Mouse (Mus musculus): Measurements from ENCODE around the gene Trpc1. TPM values are rescaled to one million over a fixed set of nuclear protein-coding genes. Genes with fewer than 3 reads are reported as not detected.
A peak's percentile ranks its signal among the peaks of the same experiment; 100 is the strongest.

Trpc1 gene
- 5.5 and 5.9 TPM in 2 replicates for polyA plus RNA-seq (2016; fragmentation: Nextera tagmentation; extraction: Ambion mirVana)

DNA sequence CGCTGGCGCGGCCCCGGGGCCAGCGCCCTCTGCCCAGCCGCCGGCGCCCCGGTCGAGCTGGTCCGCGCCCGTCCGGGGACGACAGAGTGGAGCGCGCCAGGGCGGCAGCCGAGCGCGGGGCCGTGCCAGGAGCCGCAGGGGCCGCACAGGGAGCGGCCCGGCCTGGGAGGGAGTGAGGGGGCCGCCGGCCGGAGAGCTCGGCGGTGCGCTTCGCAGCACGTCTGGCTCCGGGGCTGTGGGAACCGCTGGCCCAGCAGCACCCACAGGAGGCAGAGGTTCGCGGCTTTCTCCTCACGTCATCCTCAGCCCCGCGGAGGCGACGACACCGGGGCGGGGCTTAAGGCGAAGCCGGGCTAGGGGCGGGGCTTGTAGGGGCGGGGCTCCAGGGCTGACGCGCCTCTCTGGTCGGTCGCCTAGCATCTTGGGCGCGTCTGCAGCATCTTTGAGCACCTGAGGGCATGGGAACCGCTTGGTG lies at the start of gene Trpc1:
Gene Trpc1 (minus strand): TSS at position 339 of the 475 bp plus-strand sequence.
- Histone ChIP-seq H3K9me3 (replicated peaks) (no peaks in the 10 kb centered on the region), H3K4me1 (no peaks in the 10 kb centered on the region), H3K4me3 (peak within 1 kb of the TSS; percentile 92), H3K4me2 (replicated peaks) (peak within 1 kb of the TSS; percentile 76), H3K27ac (peak within 1 kb of the TSS; percentile 60; the same call in 1 of the 2 replicates), H3K9ac (peak within 1 kb of the TSS; percentile 91), H3K27me3 (peaks cover 7% of the 10 kb centered on the region; the same call in 1 of the 2 replicates), H3K36me3 (no peaks in the 10 kb centered on the region)
- peak; percentile 99 for ATAC-seq (ENCODE audit: low FRiP score)
- WGBS = under 1% methylated on average over 56 of the region's 56 CpGs

DNA sequence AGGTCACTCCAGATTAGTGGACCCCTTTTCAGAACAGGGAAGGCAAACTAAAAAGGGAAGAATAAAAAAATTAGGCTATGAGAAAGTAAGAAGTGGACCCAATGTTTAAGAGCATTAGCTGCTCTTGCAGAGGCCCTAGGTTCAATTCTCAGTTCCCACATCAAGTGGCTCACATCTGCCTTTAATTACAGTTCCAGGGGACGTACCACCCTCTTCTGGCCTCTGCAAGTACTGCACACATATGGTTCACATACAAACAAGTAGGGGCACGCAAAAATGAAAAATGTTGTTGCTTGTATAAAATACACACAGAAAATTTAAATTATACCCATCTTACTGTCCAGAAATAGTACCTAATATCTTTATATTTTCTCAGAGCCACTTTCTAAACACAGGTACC lies 46.1 kb upstream of the Trpc1 start:
- Histone ChIP-seq H3K4me3 (no peak overlapping the region), H3K9ac (no peak overlapping the region), H3K4me2 (replicated peaks) (no peak overlapping the region), H3K9me3 (replicated peaks) (no peaks in the 10 kb centered on the region), H3K27me3 (no peaks in the 10 kb centered on the region), H3K27ac (no peak overlapping the region), H3K36me3 (no peaks in the 10 kb centered on the region), H3K4me1 (no peaks in the 10 kb centered on the region)
- WGBS = 95% methylated on average over 2 of the region's 2 CpGs
- no peak for ATAC-seq (ENCODE audit: low FRiP score)

- no peak overlapping the region for H3K9ac ChIP-seq
- 50% methylated on average over 5 of the region's 5 CpGs for WGBS
- no peak overlapping the region for H3K27ac ChIP-seq
- H3K4me3 ChIP-seq = no peak overlapping the region
- H3K36me3 ChIP-seq = no peaks in the 10 kb centered on the region
- ATAC-seq (ENCODE audit: low FRiP score) = no peak
- no peak overlapping the region for H3K4me2 ChIP-seq (replicated peaks)
- no peaks in the 10 kb centered on the region for H3K27me3 ChIP-seq
- no peaks in the 10 kb centered on the region for H3K4me1 ChIP-seq
- H3K9me3 ChIP-seq (replicated peaks) = no peaks in the 10 kb centered on the region
These were observed 45.7 kb upstream of the Trpc1 start for GRCm38 (mm10) chr9:95795844-95796243.

DNA sequence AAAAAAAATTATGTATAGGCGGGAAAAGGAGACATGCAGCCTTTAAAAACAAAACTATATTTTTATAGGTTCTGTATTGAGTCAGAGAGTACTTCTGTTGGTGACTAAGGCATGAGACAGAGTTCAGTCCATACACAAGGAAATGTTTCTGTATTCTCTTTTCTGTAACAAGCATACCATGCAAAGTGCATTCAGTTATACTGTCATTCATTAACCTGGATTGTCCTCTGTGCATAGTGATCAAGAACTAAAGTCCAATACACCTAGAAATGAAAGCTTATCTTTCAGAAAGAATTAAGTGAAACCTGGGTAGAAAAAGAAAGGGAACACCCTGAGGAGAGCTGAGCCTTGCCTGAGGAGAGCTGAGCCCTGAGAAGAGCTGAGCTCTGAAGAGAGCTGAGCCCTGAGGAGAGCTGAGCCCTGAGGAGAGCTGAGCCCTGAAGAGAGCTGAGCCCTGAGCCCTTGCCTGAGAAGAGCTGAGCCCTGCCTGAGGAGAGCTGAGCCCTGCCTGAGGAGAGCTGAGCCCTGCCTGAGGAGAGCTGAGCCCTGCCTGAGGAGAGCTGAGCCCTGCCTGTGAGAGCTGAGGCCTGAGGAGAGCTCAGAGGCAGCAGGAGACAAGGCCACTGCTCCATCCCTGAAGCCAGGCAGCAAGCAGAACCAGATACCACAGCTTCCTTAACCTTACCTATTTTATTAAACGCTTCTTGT lies 45.1 kb upstream of the Trpc1 start:
- WGBS = 93% methylated on average over 2 of the region's 2 CpGs
- Histone ChIP-seq H3K9me3 (replicated peaks) (no peaks in the 10 kb centered on the region), H3K4me2 (replicated peaks) (no peak overlapping the region), H3K9ac (no peak overlapping the region), H3K27ac (no peak overlapping the region), H3K4me1 (no peaks in the 10 kb centered on the region), H3K27me3 (no peaks in the 10 kb centered on the region), H3K4me3 (no peak overlapping the region), H3K36me3 (no peaks in the 10 kb centered on the region)
- no peak for ATAC-seq (ENCODE audit: low FRiP score)

GRCm38 (mm10) chr9:95793986-95794744 lies 44.0 kb upstream of the Trpc1 start:
- no peak overlapping the region for H3K27ac ChIP-seq
- H3K4me3 ChIP-seq = no peak overlapping the region
- no peaks in the 10 kb centered on the region for H3K36me3 ChIP-seq
- WGBS = 91% methylated on average over 15 of the region's 15 CpGs
- H3K4me2 ChIP-seq (replicated peaks) = no peak overlapping the region
- no peak for ATAC-seq (ENCODE audit: low FRiP score)
- H3K9me3 ChIP-seq (replicated peaks) = no peaks in the 10 kb centered on the region
- H3K27me3 ChIP-seq = no peaks in the 10 kb centered on the region
- H3K9ac ChIP-seq = no peak overlapping the region
- H3K4me1 ChIP-seq = no peaks in the 10 kb centered on the region

GRCm38 (mm10) chr9:95784888-95785511 lies 34.8 kb upstream of the Trpc1 start:
- no peaks in the 10 kb centered on the region for H3K27me3 ChIP-seq
- H3K27ac ChIP-seq = no peak overlapping the region
- no peak overlapping the region for H3K9ac ChIP-seq
- H3K9me3 ChIP-seq (replicated peaks) = no peaks in the 10 kb centered on the region
- WGBS = 81% methylated on average over 16 of the region's 16 CpGs
- H3K4me2 ChIP-seq (replicated peaks) = no peak overlapping the region
- H3K4me1 ChIP-seq = 0 out of 2 replicates have a peak, but pooled peaks cover 2% of the 10 kb centered on the region
- no peak overlapping the region for H3K4me3 ChIP-seq
- H3K36me3 ChIP-seq = no peaks in the 10 kb centered on the region
- no peak for ATAC-seq (ENCODE audit: low FRiP score)

DNA sequence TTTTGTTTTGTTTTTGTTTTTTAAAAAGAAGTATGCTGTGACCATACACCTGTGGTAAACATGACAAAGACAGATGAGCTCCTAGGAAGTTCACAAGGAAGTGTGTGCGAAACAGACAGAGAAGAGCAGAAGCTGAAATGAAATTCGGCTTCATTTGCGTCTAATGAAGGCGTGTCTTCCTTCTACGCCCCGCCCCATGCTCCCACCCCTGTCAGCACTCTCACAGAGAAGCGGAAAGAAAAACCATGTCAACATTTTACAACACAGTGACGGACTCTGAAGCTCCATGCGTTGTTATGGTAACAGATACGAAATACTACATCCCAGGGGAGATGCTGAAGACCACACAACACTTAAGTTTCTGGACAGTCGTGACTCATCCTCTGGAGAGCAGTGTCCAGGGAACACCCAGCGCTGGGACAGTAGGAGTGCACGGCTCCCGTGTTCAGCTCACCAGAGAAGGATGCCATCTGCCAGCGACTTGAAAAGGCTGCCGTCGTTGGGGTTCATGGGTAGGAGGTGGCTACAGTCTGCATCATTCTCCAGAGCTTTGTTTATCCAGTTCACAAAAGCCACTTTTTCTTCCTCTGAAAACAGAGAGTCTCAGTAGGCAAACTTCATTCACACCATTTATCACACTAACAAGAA lies 33.6 kb upstream of the Trpc1 start:
- ATAC-seq (ENCODE audit: low FRiP score) = no peak
- no peak overlapping the region for H3K27ac ChIP-seq

GRCm38 (mm10) chr9:95771671-95772070 lies 21.5 kb upstream of the Trpc1 start:
- 83% methylated on average over 2 of the region's 2 CpGs for WGBS
- no peak overlapping the region for H3K4me3 ChIP-seq
- H3K27ac ChIP-seq = no peak overlapping the region
- no peaks in the 10 kb centered on the region for H3K36me3 ChIP-seq
- no peak overlapping the region for H3K4me2 ChIP-seq (replicated peaks)
- H3K27me3 ChIP-seq = no peaks in the 10 kb centered on the region
- H3K9me3 ChIP-seq (replicated peaks) = no peaks in the 10 kb centered on the region
- H3K4me1 ChIP-seq = no peaks in the 10 kb centered on the region
- ATAC-seq (ENCODE audit: low FRiP score) = no peak
- no peak overlapping the region for H3K9ac ChIP-seq

More for the DNA sequence above, 33.6 kb upstream of the Trpc1 start:
- H3K36me3 ChIP-seq = no peaks in the 10 kb centered on the region
- no peak overlapping the region for H3K4me2 ChIP-seq (replicated peaks)
- H3K27me3 ChIP-seq = no peaks in the 10 kb centered on the region
- no peaks in the 10 kb centered on the region for H3K9me3 ChIP-seq (replicated peaks)
- 69% methylated on average over 17 of the region's 17 CpGs for WGBS
- 0 out of 2 replicates have a peak, but pooled peaks cover 2% of the 10 kb centered on the region for H3K4me1 ChIP-seq
- H3K4me3 ChIP-seq = no peak overlapping the region
- H3K9ac ChIP-seq = no peak overlapping the region

- Histone ChIP-seq H3K9me3 (replicated peaks) (no peaks in the 10 kb centered on the region), H3K36me3 (no peaks in the 10 kb centered on the region), H3K27ac (no peak overlapping the region), H3K4me3 (no peak overlapping the region), H3K4me2 (replicated peaks) (no peak overlapping the region), H3K9ac (no peak overlapping the region), H3K27me3 (no peaks in the 10 kb centered on the region), H3K4me1 (no peaks in the 10 kb centered on the region)
- no peak for ATAC-seq (ENCODE audit: low FRiP score)
- 90% methylated on average over 4 of the region's 4 CpGs for WGBS
These were observed 13.0 kb upstream of the Trpc1 start for GRCm38 (mm10) chr9:95763218-95763617.

DNA sequence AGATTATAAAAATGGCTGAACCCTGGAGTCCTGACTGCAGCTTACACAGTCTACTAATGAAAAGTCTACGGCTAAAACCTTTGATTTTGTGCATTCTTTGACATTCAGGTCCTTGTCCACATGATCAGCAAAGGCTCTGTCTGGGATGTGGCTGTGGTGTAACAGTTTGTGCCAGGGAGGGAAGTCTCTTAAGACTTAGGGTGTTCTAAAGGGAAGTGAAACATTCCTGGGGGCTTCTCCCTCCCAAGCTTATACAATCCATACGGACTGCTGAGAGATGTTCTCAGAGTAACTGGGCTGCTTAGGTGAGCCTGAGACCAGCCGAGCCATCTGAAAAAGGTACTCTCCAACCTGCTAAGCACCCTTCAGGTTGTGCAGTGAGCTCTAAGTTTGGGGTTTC lies 12.1 kb upstream of the Trpc1 start:
- no peak overlapping the region for H3K4me2 ChIP-seq (replicated peaks)
- no peaks in the 10 kb centered on the region for H3K27me3 ChIP-seq
- no peaks in the 10 kb centered on the region for H3K9me3 ChIP-seq (replicated peaks)
- no peaks in the 10 kb centered on the region for H3K4me1 ChIP-seq
- H3K36me3 ChIP-seq = no peaks in the 10 kb centered on the region
- no peak for ATAC-seq (ENCODE audit: low FRiP score)
- H3K4me3 ChIP-seq = no peak overlapping the region
- H3K27ac ChIP-seq = no peak overlapping the region
- WGBS = 90% methylated on average over 3 of the region's 3 CpGs
- no peak overlapping the region for H3K9ac ChIP-seq

DNA sequence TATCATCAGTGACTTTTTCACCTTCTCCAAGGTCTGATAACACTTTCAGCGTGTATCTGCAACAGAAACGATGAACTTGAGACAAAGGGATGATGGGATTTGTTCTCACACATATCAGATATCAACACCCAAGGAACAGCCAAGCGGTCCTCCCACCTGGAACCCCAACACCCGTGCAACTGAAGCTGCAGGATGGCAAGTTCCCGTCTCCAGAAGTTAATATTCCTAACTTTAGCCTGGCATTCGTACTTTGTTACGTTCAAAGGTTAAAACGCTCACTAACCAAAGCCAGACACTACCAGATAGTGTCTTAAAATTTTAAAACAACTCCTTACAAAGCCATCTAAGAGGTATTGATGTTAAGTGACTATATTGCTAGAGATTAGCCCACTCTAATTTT lies 11.2 kb upstream of the Trpc1 start:
- H3K4me1 ChIP-seq = no peaks in the 10 kb centered on the region
- no peaks in the 10 kb centered on the region for H3K27me3 ChIP-seq
- no peak overlapping the region for H3K4me2 ChIP-seq (replicated peaks)
- no peak for ATAC-seq (ENCODE audit: low FRiP score)
- H3K4me3 ChIP-seq = no peak overlapping the region
- H3K36me3 ChIP-seq = no peaks in the 10 kb centered on the region
- no peak overlapping the region for H3K9ac ChIP-seq
- H3K9me3 ChIP-seq (replicated peaks) = no peaks in the 10 kb centered on the region
- WGBS = 90% methylated on average over 8 of the region's 8 CpGs
- no peak overlapping the region for H3K27ac ChIP-seq

- H3K4me2 ChIP-seq (replicated peaks) = peak overlapping the region; percentile 76
- H3K27me3 ChIP-seq = peaks cover 7% of the 10 kb centered on the region; the same call in 1 of the 2 replicates
- no peak overlapping the region; the same call in 1 of the 2 replicates for H3K9ac ChIP-seq
- peak overlapping the region; percentile 92 for H3K4me3 ChIP-seq
- H3K27ac ChIP-seq = no peak overlapping the region
- H3K4me1 ChIP-seq = no peaks in the 10 kb centered on the region
- no peaks in the 10 kb centered on the region for H3K9me3 ChIP-seq (replicated peaks)
- no peak for ATAC-seq (ENCODE audit: low FRiP score)
- 49% methylated on average over 9 of the region's 9 CpGs for WGBS
- H3K36me3 ChIP-seq = no peaks in the 10 kb centered on the region
These were observed 571 bp upstream of the Trpc1 start for GRCm38 (mm10) chr9:95750746-95751145.

Data from hindbrain, embryonic 12.5 days (tissue).